Mouse (Mus musculus): ENCODE results near the gene Rcor1. TPM values are rescaled to one million over a fixed set of nuclear protein-coding genes. Genes with fewer than 3 reads are reported as not detected.
A peak's percentile ranks its signal among the peaks of the same experiment; 100 is the strongest.

Rcor1 gene
- polyA plus RNA-seq, 1 experiment from 2014 or later = 9.7 TPM

DNA sequence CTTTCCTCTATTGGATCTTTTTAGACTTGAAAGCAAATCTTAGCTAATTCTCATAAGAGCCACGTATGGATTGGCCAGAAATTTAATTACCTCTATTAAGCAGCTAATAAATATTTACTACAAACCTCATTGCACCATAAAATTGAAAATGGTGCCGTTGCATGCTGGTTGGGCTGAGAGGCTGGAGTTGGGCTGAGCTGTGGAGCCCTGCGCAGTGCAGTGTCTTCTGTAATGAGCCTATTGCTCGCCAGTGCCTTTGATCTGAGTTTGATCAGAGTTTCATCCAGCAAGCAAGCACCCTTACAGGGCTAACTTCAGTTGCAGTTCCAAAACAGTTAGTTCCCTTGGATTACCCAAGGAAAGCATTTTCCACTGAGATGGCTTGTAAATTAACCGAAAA lies 114.8 kb downstream of the Rcor1 start:
- ATAC-seq (ENCODE audit: low FRiP score, low TSS enrichment) = no peak
- H3K27me3 ChIP-seq (ENCODE audit: insufficient read depth, low read length) = 0 out of 2 replicates have a peak, but pooled peaks cover 3% of the 10 kb centered on the region
- no peak overlapping the region for H3K9ac ChIP-seq (replicated peaks; ENCODE audit: low read length)
- no peak overlapping the region for H3K27ac ChIP-seq (ENCODE audit: low read length)
- no peaks in the 10 kb centered on the region for H3K36me3 ChIP-seq (ENCODE audit: insufficient read depth, low read length)
- no peak overlapping the region for H3K4me2 ChIP-seq (replicated peaks; ENCODE audit: low read depth, low read length)
- WGBS = 34% methylated on average over 5 of the region's 5 CpGs
- no peaks in the 10 kb centered on the region for H3K9me3 ChIP-seq (ENCODE audit: low read length)
- H3K4me1 ChIP-seq (ENCODE audit: insufficient read depth, low read length) = peaks cover 8% of the 10 kb centered on the region; the same call in 1 of the 2 replicates
- H3K4me3 ChIP-seq (ENCODE audit: low read length) = no peak overlapping the region

DNA sequence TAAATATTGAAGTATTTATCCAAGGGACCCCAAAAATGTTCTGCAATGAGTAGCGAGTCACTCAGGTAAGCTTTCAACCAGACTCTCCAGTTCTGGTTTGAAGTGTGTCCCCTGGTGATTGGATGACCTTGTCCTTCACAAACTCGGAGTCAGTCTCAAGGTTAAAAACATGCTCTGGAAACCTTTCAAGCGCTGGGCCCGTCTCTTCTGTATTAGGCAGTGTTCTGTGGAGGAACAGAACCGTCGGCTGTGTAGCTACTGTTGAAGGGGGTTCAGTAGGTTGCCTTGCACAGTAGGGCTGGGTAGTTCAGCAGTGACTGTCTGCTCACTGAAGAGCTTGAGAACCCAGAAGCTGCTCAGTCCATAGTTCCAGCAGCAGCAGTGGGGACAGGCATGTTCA lies 115.5 kb downstream of the Rcor1 start:
- WGBS = 86% methylated on average over 6 of the region's 6 CpGs
- ATAC-seq (ENCODE audit: low FRiP score, low TSS enrichment) = no peak
- H3K4me1 ChIP-seq (ENCODE audit: insufficient read depth, low read length) = peaks cover 8% of the 10 kb centered on the region; the same call in 1 of the 2 replicates
- H3K27me3 ChIP-seq (ENCODE audit: insufficient read depth, low read length) = no peaks in the 10 kb centered on the region
- H3K4me3 ChIP-seq (ENCODE audit: low read length) = no peak overlapping the region
- H3K9ac ChIP-seq (replicated peaks; ENCODE audit: low read length) = no peak overlapping the region
- no peaks in the 10 kb centered on the region for H3K36me3 ChIP-seq (ENCODE audit: insufficient read depth, low read length)
- H3K4me2 ChIP-seq (replicated peaks; ENCODE audit: low read depth, low read length) = no peak overlapping the region
- no peak overlapping the region for H3K27ac ChIP-seq (ENCODE audit: low read length)
- no peaks in the 10 kb centered on the region for H3K9me3 ChIP-seq (ENCODE audit: low read length)

GRCm38 (mm10) chr12:111155756-111156155 lies 116.6 kb downstream of the Rcor1 start:
- no peak for ATAC-seq (ENCODE audit: low FRiP score, low TSS enrichment)
- no peaks in the 10 kb centered on the region for H3K36me3 ChIP-seq (ENCODE audit: insufficient read depth, low read length)
- no peak overlapping the region for H3K27ac ChIP-seq (ENCODE audit: low read length)
- H3K4me1 ChIP-seq (ENCODE audit: insufficient read depth, low read length) = peaks cover 7% of the 10 kb centered on the region; the same call in 1 of the 2 replicates
- H3K4me2 ChIP-seq (replicated peaks; ENCODE audit: low read depth, low read length) = no peak overlapping the region
- H3K27me3 ChIP-seq (ENCODE audit: insufficient read depth, low read length) = no peaks in the 10 kb centered on the region
- H3K9ac ChIP-seq (replicated peaks; ENCODE audit: low read length) = no peak overlapping the region
- WGBS = 96% methylated on average over 1 of the region's 1 CpGs
- H3K9me3 ChIP-seq (ENCODE audit: low read length) = no peaks in the 10 kb centered on the region
- H3K4me3 ChIP-seq (ENCODE audit: low read length) = no peak overlapping the region

GRCm38 (mm10) chr12:111159659-111160428 lies 120.7 kb downstream of the Rcor1 start:
- Histone ChIP-seq H3K9me3 (ENCODE audit: low read length) (no peaks in the 10 kb centered on the region), H3K4me1 (ENCODE audit: insufficient read depth, low read length) (peaks cover 31% of the 10 kb centered on the region), H3K4me3 (ENCODE audit: low read length) (no peak overlapping the region), H3K36me3 (ENCODE audit: insufficient read depth, low read length) (no peaks in the 10 kb centered on the region), H3K4me2 (replicated peaks; ENCODE audit: low read depth, low read length) (no peak overlapping the region), H3K27me3 (ENCODE audit: insufficient read depth, low read length) (no peaks in the 10 kb centered on the region), H3K9ac (replicated peaks; ENCODE audit: low read length) (0 out of 2 replicates have a peak overlapping the region, but pooled peaks have one; percentile 17), H3K27ac (ENCODE audit: low read length) (0 out of 2 replicates have a peak overlapping the region, but pooled peaks have one; percentile 7)
- WGBS = 38% methylated on average over 12 of the region's 12 CpGs
- no peak for ATAC-seq (ENCODE audit: low FRiP score, low TSS enrichment)

DNA sequence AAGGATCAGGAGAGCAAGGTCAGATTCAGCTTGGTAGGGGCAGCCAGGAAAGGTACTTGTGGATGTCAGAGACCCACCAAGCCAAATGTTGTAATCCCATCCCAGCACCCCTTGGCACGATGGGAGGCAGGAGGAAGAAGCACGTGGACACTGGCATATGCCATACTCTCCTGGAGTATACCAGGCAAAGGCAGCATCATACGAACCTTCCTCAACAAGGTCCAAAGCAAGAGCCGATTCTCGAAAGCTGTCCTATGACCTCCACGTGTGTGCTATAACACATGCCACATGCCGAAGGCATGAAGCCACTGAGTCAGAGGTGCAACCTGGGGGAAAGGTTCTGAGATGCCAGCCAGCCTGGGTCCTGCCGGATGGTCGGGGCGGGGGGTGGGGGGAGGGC lies 121.7 kb downstream of the Rcor1 start:
- 93% methylated on average over 10 of the region's 10 CpGs for WGBS

DNA sequence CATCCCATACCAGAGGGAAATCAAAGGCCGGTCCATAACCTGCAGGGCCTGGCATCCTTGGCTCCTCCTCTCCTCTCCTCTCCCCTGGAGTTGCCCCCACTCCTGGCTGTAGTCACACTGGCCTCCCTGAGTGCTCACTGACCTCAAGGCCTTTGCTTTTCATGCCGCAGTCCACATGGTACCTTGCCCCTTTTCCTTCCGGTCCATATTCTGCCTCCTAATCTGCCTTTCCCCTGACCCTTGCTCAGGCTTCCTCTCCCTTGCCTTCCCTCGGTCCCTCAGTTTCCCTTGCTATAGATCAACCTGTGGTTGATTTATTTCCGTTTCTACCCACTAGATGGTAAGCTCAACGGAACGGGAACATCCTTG lies 122.8 kb downstream of the Rcor1 start:
- no peaks in the 10 kb centered on the region for H3K36me3 ChIP-seq (ENCODE audit: insufficient read depth, low read length)
- no peaks in the 10 kb centered on the region for H3K27me3 ChIP-seq (ENCODE audit: insufficient read depth, low read length)
- 0 out of 2 replicates have a peak overlapping the region, but pooled peaks have one; percentile 6 for H3K4me3 ChIP-seq (ENCODE audit: low read length)
- no peaks in the 10 kb centered on the region for H3K9me3 ChIP-seq (ENCODE audit: low read length)
- H3K4me1 ChIP-seq (ENCODE audit: insufficient read depth, low read length) = peaks cover 39% of the 10 kb centered on the region
- peak overlapping the region; percentile 55 for H3K4me2 ChIP-seq (replicated peaks; ENCODE audit: low read depth, low read length)
- no peak for ATAC-seq (ENCODE audit: low FRiP score, low TSS enrichment)
- WGBS = 30% methylated on average over 7 of the region's 7 CpGs
- no peak overlapping the region for H3K27ac ChIP-seq (ENCODE audit: low read length)
- H3K9ac ChIP-seq (replicated peaks; ENCODE audit: low read length) = peak overlapping the region; percentile 42; the same call in 1 of the 2 replicates

More for the DNA sequence above, 121.7 kb downstream of the Rcor1 start:
- H3K36me3 ChIP-seq (ENCODE audit: insufficient read depth, low read length) = no peaks in the 10 kb centered on the region
- no peak overlapping the region for H3K4me3 ChIP-seq (ENCODE audit: low read length)
- H3K9me3 ChIP-seq (ENCODE audit: low read length) = no peaks in the 10 kb centered on the region
- H3K9ac ChIP-seq (replicated peaks; ENCODE audit: low read length) = no peak overlapping the region
- H3K4me1 ChIP-seq (ENCODE audit: insufficient read depth, low read length) = peaks cover 37% of the 10 kb centered on the region
- ATAC-seq (ENCODE audit: low FRiP score, low TSS enrichment) = no peak
- no peak overlapping the region for H3K4me2 ChIP-seq (replicated peaks; ENCODE audit: low read depth, low read length)
- H3K27ac ChIP-seq (ENCODE audit: low read length) = no peak overlapping the region
- no peaks in the 10 kb centered on the region for H3K27me3 ChIP-seq (ENCODE audit: insufficient read depth, low read length)

DNA sequence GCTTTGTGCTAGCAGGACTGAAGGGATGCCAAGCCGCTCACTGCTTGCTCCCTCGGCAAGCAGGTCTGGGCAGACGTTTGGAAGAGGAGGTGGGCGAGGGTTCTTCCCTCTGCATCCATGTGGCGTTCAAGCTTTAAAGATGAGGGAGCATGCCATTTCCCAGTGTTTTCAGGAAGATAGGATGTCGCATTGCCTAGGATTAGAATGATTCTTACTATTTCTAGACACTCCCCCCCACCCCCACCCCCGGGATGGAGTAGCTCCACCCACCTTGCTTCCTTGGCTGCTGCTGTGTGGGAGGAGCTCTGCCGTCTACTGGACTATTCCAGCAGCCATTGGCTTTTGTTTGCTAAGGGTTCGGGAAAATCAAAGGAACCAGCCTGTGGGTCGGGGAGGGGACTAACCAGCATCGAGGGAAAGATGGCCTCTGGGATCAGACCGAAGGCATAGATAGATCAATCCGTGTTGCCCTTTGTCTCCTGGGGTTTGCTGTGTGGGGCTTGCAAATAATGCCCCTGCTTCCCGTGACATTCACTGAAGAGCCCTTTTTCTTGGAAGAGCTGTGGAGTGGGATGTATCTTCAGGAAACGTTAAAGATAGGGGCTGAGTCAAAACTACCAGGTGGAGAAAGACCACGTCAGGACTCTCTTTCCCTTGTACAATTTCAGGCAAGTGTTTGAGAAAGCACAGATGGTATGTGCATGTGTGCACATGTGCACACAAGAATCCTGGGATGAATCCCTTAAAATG lies 123.3 kb downstream of the Rcor1 start:
- H3K36me3 ChIP-seq (ENCODE audit: insufficient read depth, low read length) = no peaks in the 10 kb centered on the region
- H3K4me1 ChIP-seq (ENCODE audit: insufficient read depth, low read length) = peaks cover 39% of the 10 kb centered on the region
- peak overlapping the region; percentile 55 for H3K27ac ChIP-seq (ENCODE audit: low read length)
- peak; percentile 14; the same call in 1 of the 2 replicates for ATAC-seq (ENCODE audit: low FRiP score, low TSS enrichment)
- 12% methylated on average over 16 of the region's 16 CpGs for WGBS
- H3K4me2 ChIP-seq (replicated peaks; ENCODE audit: low read depth, low read length) = peak overlapping the region; percentile 55
- H3K9ac ChIP-seq (replicated peaks; ENCODE audit: low read length) = peak overlapping the region; percentile 69
- peak overlapping the region; percentile 32; the same call in 1 of the 2 replicates for H3K4me3 ChIP-seq (ENCODE audit: low read length)
- no peaks in the 10 kb centered on the region for H3K9me3 ChIP-seq (ENCODE audit: low read length)
- no peaks in the 10 kb centered on the region for H3K27me3 ChIP-seq (ENCODE audit: insufficient read depth, low read length)

- Histone ChIP-seq H3K4me1 (ENCODE audit: insufficient read depth, low read length) (peaks cover 50% of the 10 kb centered on the region), H3K9ac (replicated peaks; ENCODE audit: low read length) (peak overlapping the region; percentile 62), H3K27ac (ENCODE audit: low read length) (peak overlapping the region; percentile 75; the same call in 1 of the 2 replicates), H3K4me3 (ENCODE audit: low read length) (peak overlapping the region; percentile 42), H3K27me3 (ENCODE audit: insufficient read depth, low read length) (no peaks in the 10 kb centered on the region), H3K36me3 (ENCODE audit: insufficient read depth, low read length) (no peaks in the 10 kb centered on the region), H3K4me2 (replicated peaks; ENCODE audit: low read depth, low read length) (peak overlapping the region; percentile 67), H3K9me3 (ENCODE audit: low read length) (no peaks in the 10 kb centered on the region)
- 2% methylated on average over 13 of the region's 13 CpGs for WGBS
- peak; percentile 84 for ATAC-seq (ENCODE audit: low FRiP score, low TSS enrichment)
Measured at GRCm38 (mm10) chr12:111164310-111164751, 125.2 kb downstream of the Rcor1 start.

DNA sequence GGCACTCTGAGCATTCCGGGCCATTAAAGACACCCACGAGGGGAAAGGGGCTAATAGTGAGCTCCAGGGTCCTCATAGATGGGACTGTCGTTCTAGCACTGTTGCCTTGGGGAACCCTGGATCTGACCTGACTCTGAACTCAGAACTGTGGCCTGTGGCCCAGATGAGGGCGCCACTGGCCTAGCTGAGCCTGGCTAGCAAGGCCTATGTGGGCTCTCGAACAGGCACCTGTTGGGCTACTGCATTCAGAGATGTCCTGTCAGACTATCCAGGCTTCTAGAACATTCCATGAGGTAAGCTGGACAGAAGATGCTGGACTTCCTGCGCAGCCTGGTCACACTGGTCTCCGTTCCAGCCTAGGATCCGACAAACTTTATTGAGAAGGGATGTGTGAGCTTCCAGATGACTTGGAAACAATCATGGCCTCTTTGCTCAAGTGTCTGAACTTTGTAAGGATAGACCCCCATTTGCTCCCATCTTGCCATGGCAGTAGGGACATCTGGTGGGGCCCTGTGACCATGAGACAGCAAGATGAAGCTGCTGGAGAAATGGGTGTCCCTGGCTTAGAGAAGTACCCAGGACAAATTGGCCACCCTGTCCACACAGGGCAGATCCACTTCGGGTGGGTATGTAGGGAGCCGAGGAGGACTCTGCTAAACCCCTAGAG lies 126.1 kb downstream of the Rcor1 start:
- no peaks in the 10 kb centered on the region for H3K9me3 ChIP-seq (ENCODE audit: low read length)
- WGBS = 69% methylated on average over 10 of the region's 10 CpGs
- H3K4me3 ChIP-seq (ENCODE audit: low read length) = peak overlapping the region; percentile 77; the same call in 1 of the 2 replicates
- peaks cover 43% of the 10 kb centered on the region for H3K4me1 ChIP-seq (ENCODE audit: insufficient read depth, low read length)
- peak overlapping the region; percentile 88; the same call in 1 of the 2 replicates for H3K4me2 ChIP-seq (replicated peaks; ENCODE audit: low read depth, low read length)
- no peaks in the 10 kb centered on the region for H3K27me3 ChIP-seq (ENCODE audit: insufficient read depth, low read length)
- H3K27ac ChIP-seq (ENCODE audit: low read length) = peak overlapping the region; percentile 87
- peak; percentile 8 for ATAC-seq (ENCODE audit: low FRiP score, low TSS enrichment)
- H3K9ac ChIP-seq (replicated peaks; ENCODE audit: low read length) = no peak overlapping the region; the same call in 1 of the 2 replicates
- H3K36me3 ChIP-seq (ENCODE audit: insufficient read depth, low read length) = no peaks in the 10 kb centered on the region

Data from kidney, embryonic 16.5 days (tissue).